Mouse (Mus musculus): ENCODE data around the gene 1700008O03Rik. TPM values are rescaled to one million over a fixed set of nuclear protein-coding genes. Genes with fewer than 3 reads are reported as not detected.

1700008O03Rik gene
- polyA plus RNA-seq, 1 experiment from 2014 or later: 0.16 TPM

DNA sequence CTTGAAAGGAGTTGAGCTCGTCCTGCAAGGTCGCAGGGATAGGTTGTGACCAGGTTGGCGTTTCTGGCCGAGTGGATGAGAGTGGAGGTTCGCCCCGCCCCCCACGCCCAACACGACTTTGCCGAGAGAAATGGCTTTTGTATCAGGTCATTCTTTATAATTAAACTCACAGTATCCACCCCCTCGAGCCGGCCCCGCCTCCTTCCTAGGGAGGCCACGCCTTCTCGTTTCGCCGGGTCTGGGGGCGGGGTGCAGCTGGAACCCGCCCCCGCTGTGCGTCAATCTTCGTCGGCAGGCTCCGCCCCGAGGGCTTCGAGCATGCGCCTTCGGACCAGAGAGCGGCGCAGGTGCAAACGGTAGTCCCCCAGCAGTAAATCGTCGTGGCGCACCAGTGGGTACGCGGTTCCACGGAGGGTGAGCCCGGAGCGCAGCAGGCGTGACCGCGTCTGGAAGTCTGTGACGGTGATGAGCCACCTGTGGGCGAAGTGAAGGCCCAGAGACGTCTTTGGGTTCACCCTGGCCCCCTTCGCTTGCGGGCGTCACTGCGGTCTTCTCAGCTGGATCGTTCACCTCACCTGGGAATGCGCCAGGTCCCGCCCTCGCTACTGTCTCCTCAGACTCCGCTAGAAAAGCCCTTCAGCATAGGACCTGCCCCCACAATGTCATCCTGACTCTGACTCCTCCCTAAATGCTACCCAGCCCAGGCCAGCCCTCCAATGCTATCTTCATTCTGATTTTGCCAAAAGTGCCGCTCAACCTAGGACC is 25.5 kb downstream of the 1700008O03Rik start:
- H3K27ac ChIP-seq: no peak overlapping the region
- peak overlapping the region; percentile 29 for H3K4me3 ChIP-seq (ENCODE audit: inconsistent target)
- 1% methylated on average over 54 of the region's 54 CpGs for WGBS (ENCODE audit: missing documents)
- H3K79me2 ChIP-seq (ENCODE audit: inconsistent target): no peaks in the 10 kb centered on the region
- no peaks in the 10 kb centered on the region for H3K36me3 ChIP-seq (ENCODE audit: inconsistent target)

DNA sequence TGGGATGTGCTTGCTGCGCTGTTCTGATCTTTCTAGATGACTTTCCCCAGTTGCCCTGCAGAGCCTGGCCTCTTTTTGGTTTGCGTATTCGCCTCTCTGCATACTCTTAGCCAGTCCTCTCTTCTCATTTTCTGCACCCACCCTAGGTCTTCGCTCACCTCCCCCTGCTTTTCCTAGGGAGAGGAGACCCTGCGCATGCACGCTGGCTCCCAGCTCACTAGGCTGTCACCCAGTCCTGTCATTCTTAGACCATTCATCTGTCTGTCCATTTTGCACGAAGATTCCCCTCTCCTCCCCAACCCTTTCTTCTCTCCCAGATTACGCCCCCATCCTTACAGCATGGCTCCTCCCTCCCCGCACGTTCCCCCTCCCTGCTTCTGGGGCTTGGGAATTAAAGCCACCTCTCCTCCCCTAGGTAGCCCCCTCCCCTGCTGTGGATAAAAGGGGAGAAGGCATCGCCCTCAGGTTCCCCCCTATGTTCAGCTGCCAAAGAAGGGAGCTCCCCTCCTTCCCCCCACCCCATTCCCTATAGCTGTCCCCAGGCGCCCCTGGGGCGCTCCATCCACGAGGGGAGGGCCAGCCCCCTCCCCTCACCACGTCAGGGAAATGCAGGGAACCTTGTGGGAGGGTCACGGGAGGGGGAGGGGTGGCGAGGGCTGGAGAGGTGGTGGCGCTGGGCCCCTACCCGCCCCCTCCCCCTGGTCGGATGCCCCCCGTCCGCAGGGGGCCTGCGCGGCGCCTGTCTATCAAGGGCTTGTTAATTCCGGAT is 26.6 kb downstream of the 1700008O03Rik start:
- no peaks in the 10 kb centered on the region for H3K36me3 ChIP-seq (ENCODE audit: inconsistent target)
- no peaks in the 10 kb centered on the region for H3K79me2 ChIP-seq (ENCODE audit: inconsistent target)
- 11% methylated on average over 14 of the region's 26 CpGs for WGBS (ENCODE audit: missing documents)
- H3K4me3 ChIP-seq (ENCODE audit: inconsistent target): no peak overlapping the region
- no peak overlapping the region for H3K27ac ChIP-seq

DNA sequence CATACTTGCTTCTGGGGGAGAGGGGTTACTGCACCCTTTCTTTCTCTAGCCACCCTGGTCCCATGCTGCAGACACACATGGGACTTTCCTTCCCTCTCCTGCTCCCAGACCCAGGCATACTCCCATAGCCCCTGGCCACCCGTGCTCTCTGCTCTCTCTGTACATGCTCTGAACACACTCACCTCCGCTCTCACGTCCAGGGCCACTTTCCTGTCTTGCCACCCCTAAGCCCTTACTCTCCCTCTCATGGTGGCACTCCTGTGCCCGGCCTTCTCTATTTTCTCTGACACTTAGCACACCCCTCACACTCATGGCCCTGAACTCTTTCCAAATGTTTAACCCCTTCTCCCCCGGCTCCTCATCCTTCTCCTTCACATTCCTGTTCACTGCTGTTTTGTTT is 27.6 kb downstream of the 1700008O03Rik start:
- no peaks in the 10 kb centered on the region for H3K79me2 ChIP-seq (ENCODE audit: inconsistent target)
- no peak overlapping the region for H3K27ac ChIP-seq
- H3K36me3 ChIP-seq (ENCODE audit: inconsistent target): no peaks in the 10 kb centered on the region
- 24% methylated on average over 5 of the region's 5 CpGs for WGBS (ENCODE audit: missing documents)
- no peak overlapping the region for H3K4me3 ChIP-seq (ENCODE audit: inconsistent target)

DNA sequence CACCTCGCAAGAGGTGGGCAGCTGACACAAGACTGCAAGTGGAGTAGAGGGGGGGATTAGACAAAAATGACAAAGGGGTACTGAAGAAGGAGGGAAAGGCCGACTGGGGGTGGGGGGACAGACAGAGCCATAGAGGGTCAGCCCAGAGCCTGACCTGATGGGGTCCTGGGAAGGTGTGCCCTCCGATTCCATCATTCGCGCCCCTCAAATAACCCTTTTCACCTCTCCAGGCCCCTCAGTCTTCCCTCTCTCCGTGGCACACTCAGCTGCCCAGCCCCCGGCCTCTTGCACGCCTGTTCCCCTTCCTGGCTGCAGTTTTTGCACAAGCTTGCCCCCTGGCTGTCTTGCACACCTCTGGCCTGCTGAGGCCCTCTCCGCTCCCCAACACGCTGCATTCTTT is 28.1 kb downstream of the 1700008O03Rik start:
- Histone ChIP-seq H3K36me3 (ENCODE audit: inconsistent target) (no peaks in the 10 kb centered on the region), H3K4me3 (ENCODE audit: inconsistent target) (no peak overlapping the region), H3K27ac (no peak overlapping the region), H3K79me2 (ENCODE audit: inconsistent target) (no peaks in the 10 kb centered on the region)
- WGBS (ENCODE audit: missing documents): 22% methylated on average over 8 of the region's 10 CpGs

DNA sequence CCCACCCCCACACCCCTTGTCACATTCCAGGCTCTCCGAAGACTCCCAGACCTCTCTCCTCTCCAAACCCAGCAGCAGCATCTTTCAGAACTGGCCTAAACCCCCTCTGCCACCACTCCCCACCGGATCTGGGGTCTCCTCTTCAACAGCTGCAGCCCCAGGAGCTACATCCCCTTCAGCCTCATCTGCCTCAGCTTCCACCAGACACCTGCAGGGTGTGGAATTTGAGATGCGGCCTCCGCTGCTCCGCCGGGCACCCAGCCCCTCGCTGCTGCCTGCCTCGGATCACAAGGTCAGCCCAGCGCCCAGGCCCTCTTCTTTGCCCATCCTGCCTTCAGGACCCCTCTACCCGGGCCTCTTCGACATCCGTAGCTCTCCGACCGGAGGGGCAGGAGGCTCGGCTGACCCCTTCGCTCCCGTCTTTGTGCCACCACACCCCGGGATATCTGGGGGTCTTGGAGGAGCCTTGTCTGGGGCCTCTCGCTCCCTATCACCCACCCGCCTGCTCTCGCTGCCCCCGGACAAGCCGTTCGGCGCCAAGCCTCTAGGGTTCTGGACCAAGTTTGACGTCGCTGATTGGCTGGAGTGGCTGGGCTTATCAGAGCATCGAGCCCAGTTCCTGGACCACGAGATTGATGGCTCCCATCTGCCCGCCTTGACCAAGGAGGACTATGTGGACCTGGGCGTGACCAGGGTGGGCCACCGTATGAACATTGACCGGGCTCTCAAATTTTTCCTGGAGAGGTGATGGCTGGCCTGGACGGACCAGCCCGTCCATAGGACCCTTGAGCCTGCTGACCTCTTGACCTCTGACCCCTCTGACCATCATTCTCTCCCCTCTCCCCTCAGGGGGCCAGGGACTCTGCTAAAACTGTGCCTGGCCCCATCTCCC is 28.8 kb downstream of the 1700008O03Rik start:
- WGBS (ENCODE audit: missing documents): 7% methylated on average over 35 of the region's 35 CpGs
- Histone ChIP-seq H3K4me3 (ENCODE audit: inconsistent target) (no peak overlapping the region), H3K79me2 (ENCODE audit: inconsistent target) (no peaks in the 10 kb centered on the region), H3K27ac (no peak overlapping the region), H3K36me3 (ENCODE audit: inconsistent target) (no peaks in the 10 kb centered on the region)

DNA sequence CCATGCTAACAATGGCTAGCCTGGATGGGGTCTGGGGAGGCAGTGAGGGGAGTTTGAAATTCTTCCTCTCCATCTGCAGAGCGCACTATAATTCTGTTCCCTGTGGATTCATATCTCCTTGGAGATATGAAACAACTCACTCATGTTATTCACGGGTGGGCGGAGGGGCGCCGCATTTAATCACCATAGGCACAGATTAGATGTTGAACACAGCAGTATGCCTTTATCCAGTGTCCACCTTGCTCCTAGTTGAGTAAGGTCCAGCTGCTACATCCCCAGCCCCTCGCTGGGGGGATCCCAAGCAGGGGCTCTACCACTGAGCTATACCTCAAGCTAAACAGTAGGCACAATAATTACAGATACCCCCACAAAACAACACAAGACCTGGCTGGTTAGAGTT is 30.2 kb downstream of the 1700008O03Rik start:
- 81% methylated on average over 6 of the region's 6 CpGs for WGBS (ENCODE audit: missing documents)
- Histone ChIP-seq H3K36me3 (ENCODE audit: inconsistent target) (no peaks in the 10 kb centered on the region), H3K4me3 (ENCODE audit: inconsistent target) (no peak overlapping the region), H3K27ac (no peak overlapping the region), H3K79me2 (ENCODE audit: inconsistent target) (no peaks in the 10 kb centered on the region)

DNA sequence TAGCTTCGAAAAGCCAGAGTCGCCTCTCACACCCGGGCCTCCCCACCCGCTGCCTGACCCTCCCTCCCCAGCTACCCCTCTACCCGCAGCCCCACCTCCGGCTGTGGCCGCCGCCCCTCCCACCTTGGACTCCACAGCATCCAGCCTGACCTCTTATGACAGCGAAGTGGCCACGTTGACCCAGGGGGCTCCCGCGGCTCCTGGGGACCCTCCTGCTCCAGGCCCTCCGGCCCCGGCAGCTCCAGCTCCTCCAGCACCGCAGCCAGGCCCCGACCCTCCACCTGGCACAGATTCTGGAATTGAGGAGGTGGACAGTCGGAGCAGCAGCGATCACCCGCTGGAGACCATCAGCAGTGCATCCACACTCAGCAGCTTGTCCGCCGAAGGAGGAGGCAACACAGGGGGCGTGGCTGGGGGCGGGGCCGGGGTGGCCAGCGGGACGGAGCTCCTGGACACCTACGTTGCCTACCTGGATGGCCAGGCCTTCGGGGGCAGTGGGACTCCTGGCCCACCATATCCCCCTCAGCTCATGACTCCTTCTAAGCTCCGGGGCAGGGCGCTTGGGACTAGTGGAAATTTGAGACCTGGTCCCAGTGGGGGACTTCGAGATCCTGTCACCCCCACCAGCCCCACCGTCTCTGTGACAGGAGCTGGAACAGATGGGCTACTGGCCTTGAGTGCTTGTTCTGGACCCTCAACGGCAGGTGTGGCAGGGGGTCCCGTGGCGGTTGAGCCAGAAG is 31.8 kb downstream of the 1700008O03Rik start:
- Histone ChIP-seq H3K36me3 (ENCODE audit: inconsistent target) (no peaks in the 10 kb centered on the region), H3K4me3 (ENCODE audit: inconsistent target) (no peak overlapping the region), H3K27ac (no peak overlapping the region), H3K79me2 (ENCODE audit: inconsistent target) (no peaks in the 10 kb centered on the region)
- WGBS (ENCODE audit: missing documents): 5% methylated on average over 32 of the region's 35 CpGs

DNA sequence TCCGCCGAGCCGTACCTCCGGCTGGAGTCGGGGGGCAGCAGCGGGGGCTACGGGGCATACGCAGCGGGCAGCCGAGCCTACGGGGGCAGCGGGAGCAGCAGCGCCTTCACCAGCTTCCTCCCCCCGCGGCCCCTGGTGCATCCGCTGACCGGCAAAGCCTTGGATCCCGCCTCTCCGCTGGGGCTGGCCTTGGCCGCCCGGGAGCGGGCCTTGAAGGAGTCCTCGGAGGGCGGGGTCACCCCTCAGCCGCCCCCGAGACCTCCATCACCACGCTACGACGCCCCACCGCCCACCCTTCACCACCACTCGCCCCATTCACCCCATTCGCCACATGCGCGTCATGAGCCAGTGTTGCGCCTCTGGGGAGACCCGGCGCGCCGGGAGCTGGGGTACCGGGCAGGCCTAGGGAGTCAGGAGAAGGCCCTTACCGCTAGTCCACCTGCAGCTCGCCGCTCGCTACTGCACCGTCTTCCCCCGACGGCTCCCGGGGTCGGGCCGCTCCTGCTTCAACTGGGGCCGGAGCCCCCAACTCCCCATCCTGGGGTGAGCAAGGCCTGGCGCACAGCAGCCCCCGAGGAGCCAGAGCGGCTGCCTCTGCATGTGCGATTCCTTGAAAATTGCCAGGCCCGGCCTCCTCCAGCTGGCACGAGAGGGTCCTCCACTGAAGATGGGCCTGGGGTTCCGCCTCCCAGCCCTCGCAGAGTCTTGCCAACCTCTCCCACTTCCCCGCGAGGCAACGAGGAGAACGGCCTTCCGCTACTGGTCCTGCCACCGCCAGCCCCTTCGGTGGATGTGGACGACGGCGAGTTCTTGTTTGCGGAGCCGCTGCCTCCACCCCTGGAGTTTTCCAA is 32.6 kb downstream of the 1700008O03Rik start:
- Histone ChIP-seq H3K4me3 (ENCODE audit: inconsistent target) (no peak overlapping the region), H3K79me2 (ENCODE audit: inconsistent target) (no peaks in the 10 kb centered on the region), H3K27ac (no peak overlapping the region), H3K36me3 (ENCODE audit: inconsistent target) (no peaks in the 10 kb centered on the region)
- WGBS (ENCODE audit: missing documents): 6% methylated on average over 71 of the region's 71 CpGs

DNA sequence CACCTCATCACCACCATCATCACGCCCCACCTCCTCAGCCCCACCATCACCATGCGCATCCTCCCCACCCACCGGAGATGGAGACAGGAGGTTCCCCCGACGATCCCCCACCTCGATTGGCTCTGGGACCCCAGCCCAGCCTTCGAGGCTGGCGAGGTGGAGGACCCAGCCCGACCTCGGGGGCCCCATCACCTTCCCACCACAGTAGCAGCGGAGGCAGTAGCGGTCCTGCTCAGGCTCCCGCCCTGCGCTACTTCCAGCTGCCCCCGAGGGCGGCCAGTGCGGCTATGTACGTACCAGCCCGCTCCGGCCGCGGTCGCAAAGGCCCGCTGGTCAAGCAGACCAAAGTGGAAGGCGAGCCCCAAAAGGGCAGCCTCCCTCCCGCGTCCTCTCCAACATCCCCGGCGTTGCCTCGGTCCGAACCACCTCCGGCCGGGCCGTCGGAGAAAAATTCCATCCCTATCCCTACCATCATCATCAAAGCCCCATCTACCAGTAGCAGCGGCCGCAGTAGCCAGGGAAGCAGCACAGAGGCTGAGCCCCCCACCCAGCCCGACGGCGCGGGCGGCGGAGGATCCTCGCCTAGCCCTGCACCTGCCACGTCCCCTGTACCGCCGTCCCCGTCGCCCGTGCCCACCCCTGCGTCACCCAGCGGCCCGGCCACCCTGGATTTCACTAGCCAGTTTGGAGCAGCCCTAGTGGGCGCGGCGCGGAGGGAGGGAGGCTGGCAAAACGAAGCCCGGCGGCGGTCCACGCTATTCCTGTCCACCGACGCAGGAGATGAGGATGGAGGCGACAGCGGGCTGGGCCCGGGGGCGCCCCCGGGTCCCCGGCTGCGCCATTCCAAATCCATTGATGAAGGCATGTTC is 33.5 kb downstream of the 1700008O03Rik start:
- no peaks in the 10 kb centered on the region for H3K36me3 ChIP-seq (ENCODE audit: inconsistent target)
- WGBS (ENCODE audit: missing documents): 11% methylated on average over 66 of the region's 71 CpGs
- no peak overlapping the region for H3K4me3 ChIP-seq (ENCODE audit: inconsistent target)
- H3K27ac ChIP-seq: no peak overlapping the region
- no peaks in the 10 kb centered on the region for H3K79me2 ChIP-seq (ENCODE audit: inconsistent target)

DNA sequence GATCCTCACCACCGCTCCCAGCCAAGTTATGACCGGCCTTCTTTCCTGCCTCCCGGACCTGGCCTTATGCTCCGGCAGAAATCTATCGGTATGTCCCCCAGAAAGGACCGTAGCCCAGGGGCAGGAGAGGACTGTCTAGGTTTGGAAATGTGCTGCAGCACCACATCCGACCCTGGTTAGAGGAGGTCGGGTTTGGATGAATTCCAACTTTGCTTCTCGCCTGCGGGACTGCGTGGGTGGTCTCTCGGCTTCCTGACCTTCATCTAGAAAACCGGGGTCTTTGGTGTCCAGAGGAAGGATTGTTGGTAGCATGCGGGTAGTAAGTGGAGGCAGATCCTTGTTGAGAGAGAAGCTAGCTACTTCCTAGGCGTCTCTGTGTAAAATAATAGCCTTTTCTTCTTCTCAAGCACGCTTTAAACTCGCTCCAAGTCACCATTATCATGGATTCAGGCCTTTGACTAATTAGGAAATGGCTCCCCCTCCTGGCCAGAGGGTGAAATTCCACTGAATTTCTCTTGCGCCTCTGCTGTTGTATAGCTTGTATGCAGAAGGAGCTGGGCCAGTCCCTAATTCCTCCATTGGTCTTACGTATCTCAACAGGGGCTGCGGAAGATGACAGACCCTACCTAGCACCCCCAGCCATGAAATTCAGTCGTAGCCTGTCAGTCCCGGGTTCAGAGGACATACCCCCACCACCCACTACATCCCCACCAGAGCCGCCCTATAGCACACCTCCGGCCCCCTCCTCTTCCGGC is 34.5 kb downstream of the 1700008O03Rik start:
- H3K36me3 ChIP-seq (ENCODE audit: inconsistent target): no peaks in the 10 kb centered on the region
- H3K27ac ChIP-seq: no peak overlapping the region
- H3K79me2 ChIP-seq (ENCODE audit: inconsistent target): no peaks in the 10 kb centered on the region
- WGBS (ENCODE audit: missing documents): 6% methylated on average over 25 of the region's 25 CpGs
- H3K4me3 ChIP-seq (ENCODE audit: inconsistent target): no peak overlapping the region

DNA sequence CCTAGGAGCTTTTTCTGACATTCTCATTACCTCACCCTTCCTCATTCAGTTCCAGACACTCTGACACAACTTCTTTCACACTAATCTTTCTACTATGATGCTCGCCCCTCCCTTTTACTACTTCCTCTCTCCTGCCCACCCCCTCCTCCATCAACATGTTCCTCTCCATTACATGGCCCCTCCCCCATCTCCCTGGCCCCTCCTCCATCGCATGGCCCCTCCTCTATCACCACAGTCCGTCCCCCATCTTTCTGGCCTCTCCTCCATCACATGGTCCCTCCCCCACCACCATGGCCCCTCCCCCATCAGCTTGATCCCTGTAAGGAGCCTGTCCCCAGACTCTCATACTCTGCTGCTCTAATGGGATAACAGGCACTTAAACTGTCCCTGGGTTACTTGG is 36.6 kb downstream of the 1700008O03Rik start:
- Histone ChIP-seq H3K27ac (no peak overlapping the region), H3K36me3 (ENCODE audit: inconsistent target) (no peaks in the 10 kb centered on the region), H3K79me2 (ENCODE audit: inconsistent target) (no peaks in the 10 kb centered on the region), H3K4me3 (ENCODE audit: inconsistent target) (no peak overlapping the region)
- WGBS (ENCODE audit: missing documents): 0% methylated on average over 3 of the region's 3 CpGs

DNA sequence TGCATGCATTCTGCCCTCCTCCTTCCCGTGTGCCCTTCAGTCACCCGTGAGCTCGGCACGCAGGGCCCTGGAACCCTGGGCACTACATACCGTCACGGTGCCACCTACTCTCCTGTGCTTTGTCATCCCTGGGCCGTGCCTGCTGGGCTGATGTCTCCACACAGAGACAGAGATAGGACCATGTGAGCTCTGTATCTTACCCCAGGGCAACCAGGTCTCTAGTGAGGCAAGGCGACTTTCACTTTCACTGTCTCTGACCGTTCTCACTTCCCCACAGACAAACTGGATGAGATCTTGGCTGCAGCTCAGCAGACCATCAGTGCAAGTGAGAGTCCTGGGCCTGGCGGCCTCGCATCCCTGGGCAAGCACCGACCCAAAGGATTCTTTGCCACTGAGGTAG is 41.0 kb downstream of the 1700008O03Rik start:
- WGBS (ENCODE audit: missing documents): 11% methylated on average over 10 of the region's 12 CpGs

More for the DNA sequence above, 41.0 kb downstream of the 1700008O03Rik start:
- Histone ChIP-seq H3K4me3 (ENCODE audit: inconsistent target) (peak overlapping the region; percentile 24), H3K27ac (no peak overlapping the region), H3K36me3 (ENCODE audit: inconsistent target) (no peaks in the 10 kb centered on the region), H3K79me2 (ENCODE audit: inconsistent target) (no peaks in the 10 kb centered on the region)
